Mouse (Mus musculus): ENCODE measurements around the gene Def8. TPM values are rescaled to one million over a fixed set of nuclear protein-coding genes. Genes with fewer than 3 reads are reported as not detected.
A peak's percentile ranks its signal among the peaks of the same experiment; 100 is the strongest.
"Not testable (repeated sequence)": the region's sequence is repeated elsewhere in the genome, so short reads cannot be mapped to it uniquely, and the experiment has no call there.

Def8 gene
- polyA plus RNA-seq, 2 experiments: 8.0 to 10.5 TPM

DNA sequence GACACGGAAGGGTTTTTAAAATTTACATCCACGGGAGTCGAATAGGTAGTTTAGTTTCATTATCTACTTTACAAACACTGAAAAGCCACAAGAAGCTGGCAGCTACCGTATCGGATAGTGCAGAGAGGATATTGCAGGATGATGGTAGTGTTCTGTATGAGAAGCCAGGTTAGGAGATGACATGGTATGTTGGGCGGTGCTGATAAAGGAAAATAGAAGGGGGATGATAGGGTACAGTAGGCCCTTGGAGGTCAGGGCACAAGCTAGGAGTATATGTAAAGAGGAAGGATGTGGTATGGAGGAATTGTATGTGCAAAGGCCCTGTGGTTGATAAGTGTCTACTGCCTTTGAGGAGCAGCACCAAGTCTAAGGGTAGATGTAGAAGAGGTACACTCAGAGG, 31.2 kb downstream of the Def8 start:
- DNase-seq (ENCODE audit: low read depth in 3 of 3, low spot score in 3 of 3): no peak
- 0 out of 2 replicates have a peak, but pooled peaks have one; percentile 8 for ATAC-seq (ENCODE audit: insufficient read depth)
- Histone ChIP-seq H3K27me3 (ENCODE audit: control insufficient read depth, insufficient read depth, low read length) (no peaks in the 10 kb centered on the region), H3K4me1 (replicated peaks; ENCODE audit: control insufficient read depth in 2 of 2, insufficient read depth in 2 of 2, low read length in 1 of 2) (peaks cover 0 to 6% of the 10 kb centered on the region in 2 experiments; a peak in 1 of 4 replicates), H3K9me3 (ENCODE audit: control insufficient read depth, low read length) (no peaks in the 10 kb centered on the region), H3K27ac (no peak overlapping the region), H3K36me3 (replicated peaks; ENCODE audit: control insufficient read depth, insufficient read depth, low read depth) (no peaks in the 10 kb centered on the region; the same call in 1 of the 2 replicates), H3K9ac (replicated peaks) (no peak overlapping the region), H3K4me3 (ENCODE audit: insufficient read depth in 1 of 2, low read depth in 2 of 2, low read length in 2 of 2) (no peak overlapping the region), H3K4me2 (ENCODE audit: low read depth) (no peak overlapping the region)
- WGBS (ENCODE audit: insufficient replicate concordance): 43% methylated on average over 6 of the region's 6 CpGs
- no peak for TF ChIP-seq EP300 (IDR thresholded peaks at IDR 0.05; ENCODE audit: low read depth)
- no peak for TF ChIP-seq CTCF (IDR thresholded peaks at IDR 0.05; ENCODE audit: low read depth)

DNA sequence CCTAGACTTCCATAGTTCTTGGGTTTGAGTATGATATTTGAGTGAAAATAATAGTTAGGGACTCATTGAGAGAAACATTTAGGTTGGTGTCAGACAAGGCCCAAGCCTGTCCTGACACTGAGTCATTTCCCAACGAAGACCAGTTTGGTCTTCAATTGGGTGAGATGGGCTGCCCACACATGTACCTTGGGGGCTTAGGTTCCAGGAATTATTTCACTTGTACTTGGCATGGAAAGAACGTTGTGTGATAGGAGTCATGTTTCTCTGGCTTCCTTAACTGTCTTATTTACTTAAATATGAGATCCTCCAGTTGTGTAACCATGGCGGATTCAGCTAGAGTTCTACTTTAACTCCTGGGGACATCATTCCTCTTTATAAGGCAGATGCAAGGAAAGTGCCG, 40.3 kb downstream of the Def8 start:
- Histone ChIP-seq H3K9me3 (ENCODE audit: control insufficient read depth, low read length) (no peaks in the 10 kb centered on the region), H3K4me1 (replicated peaks; ENCODE audit: control insufficient read depth in 2 of 2, insufficient read depth in 2 of 2, low read length in 1 of 2) (0 out of 4 replicates have a peak, but pooled peaks cover 0 to 3% of the 10 kb centered on the region in 2 experiments), H3K36me3 (replicated peaks; ENCODE audit: control insufficient read depth, insufficient read depth, low read depth) (no peaks in the 10 kb centered on the region), H3K27ac (no peak overlapping the region), H3K4me2 (ENCODE audit: low read depth) (no peak overlapping the region), H3K4me3 (ENCODE audit: insufficient read depth in 1 of 2, low read depth in 2 of 2, low read length in 2 of 2) (no peak overlapping the region), H3K9ac (replicated peaks) (no peak overlapping the region), H3K27me3 (ENCODE audit: control insufficient read depth, insufficient read depth, low read length) (no peaks in the 10 kb centered on the region)
- no peak for TF ChIP-seq CTCF (IDR thresholded peaks at IDR 0.05; ENCODE audit: low read depth)
- TF ChIP-seq EP300 (IDR thresholded peaks at IDR 0.05; ENCODE audit: low read depth): no peak
- ATAC-seq (ENCODE audit: insufficient read depth) (no peak), DNase-seq (ENCODE audit: low read depth in 3 of 3, low spot score in 3 of 3) (no peak)
- WGBS (ENCODE audit: insufficient replicate concordance): 77% methylated on average over 4 of the region's 4 CpGs

DNA sequence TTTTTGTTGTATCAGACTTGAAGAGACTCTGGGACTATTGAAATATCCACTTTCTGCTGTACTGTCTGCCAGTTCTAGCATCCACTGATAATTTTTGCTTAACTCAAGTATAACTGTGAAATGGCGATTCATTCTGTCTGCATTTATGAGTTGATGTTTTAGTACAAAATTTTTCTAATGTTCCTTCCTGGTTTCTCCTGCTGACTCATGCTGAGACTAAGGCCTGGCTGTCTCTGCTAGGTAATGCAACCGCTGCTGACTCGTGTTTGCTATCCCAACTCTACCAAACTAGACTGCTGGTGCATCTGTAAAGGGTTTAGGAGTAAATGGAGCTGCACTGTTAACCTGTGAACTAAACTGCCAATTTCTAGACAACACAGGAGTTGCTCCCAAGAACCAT, 44.1 kb downstream of the Def8 start:
- 45% methylated on average over 3 of the region's 3 CpGs for WGBS (ENCODE audit: insufficient replicate concordance)
- DNase-seq (ENCODE audit: low read depth in 3 of 3, low spot score in 3 of 3) (no peak), ATAC-seq (ENCODE audit: insufficient read depth) (no peak)
- H3K4me3 ChIP-seq (ENCODE audit: insufficient read depth in 1 of 2, low read depth in 2 of 2, low read length in 2 of 2): no peak overlapping the region
- H3K27me3 ChIP-seq (ENCODE audit: control insufficient read depth, insufficient read depth, low read length): no peaks in the 10 kb centered on the region
- no peak overlapping the region for H3K27ac ChIP-seq
- no peak overlapping the region for H3K9ac ChIP-seq (replicated peaks)
- TF ChIP-seq EP300 (IDR thresholded peaks at IDR 0.05; ENCODE audit: low read depth) (no peak), CTCF (IDR thresholded peaks at IDR 0.05; ENCODE audit: low read depth) (no peak)
- no peaks in the 10 kb centered on the region for H3K9me3 ChIP-seq (ENCODE audit: control insufficient read depth, low read length)
- H3K4me2 ChIP-seq (ENCODE audit: low read depth): no peak overlapping the region
- 0 out of 4 replicates have a peak, but pooled peaks cover 0 to 2% of the 10 kb centered on the region in 2 experiments for H3K4me1 ChIP-seq (replicated peaks; ENCODE audit: control insufficient read depth in 2 of 2, insufficient read depth in 2 of 2, low read length in 1 of 2)
- H3K36me3 ChIP-seq (replicated peaks; ENCODE audit: control insufficient read depth, insufficient read depth, low read depth): no peaks in the 10 kb centered on the region

DNA sequence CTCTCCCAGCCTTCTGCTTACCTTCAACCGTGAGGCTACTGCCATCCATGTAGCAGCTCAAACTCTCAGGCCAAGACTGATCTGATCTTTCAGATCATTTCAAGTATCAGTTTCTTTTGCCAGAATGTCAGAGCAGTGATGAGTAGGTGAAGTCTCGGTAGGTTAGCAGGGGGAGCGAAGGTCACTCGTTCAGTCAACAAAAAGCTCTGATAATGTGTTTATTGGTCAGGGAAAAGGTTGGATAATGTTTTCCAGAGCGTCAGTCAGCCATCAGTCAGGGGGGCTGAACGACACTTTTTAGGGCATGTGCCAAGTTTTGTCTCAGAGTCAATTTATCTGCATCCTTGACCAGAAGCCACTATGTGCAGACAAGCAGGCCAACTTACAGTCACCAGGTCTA, 49.7 kb downstream of the Def8 start:
- H3K4me2 ChIP-seq (ENCODE audit: low read depth); H3K27ac ChIP-seq; ATAC-seq (ENCODE audit: insufficient read depth); H3K9me3 ChIP-seq (ENCODE audit: control insufficient read depth, low read length); H3K4me3 ChIP-seq (ENCODE audit: insufficient read depth in 1 of 2, low read depth in 2 of 2, low read length in 2 of 2); H3K27me3 ChIP-seq (ENCODE audit: control insufficient read depth, insufficient read depth, low read length); H3K36me3 ChIP-seq (replicated peaks; ENCODE audit: control insufficient read depth, insufficient read depth, low read depth); DNase-seq (ENCODE audit: low read depth in 3 of 3, low spot score in 3 of 3); H3K9ac ChIP-seq (replicated peaks): not testable (repeated sequence)
- 63% methylated on average over 6 of the region's 6 CpGs for WGBS (ENCODE audit: insufficient replicate concordance)
- peaks cover 7 to 13% of the 10 kb centered on the region in 2 experiments; a peak in 3 of 4 replicates for H3K4me1 ChIP-seq (replicated peaks; ENCODE audit: control insufficient read depth in 2 of 2, insufficient read depth in 2 of 2, low read length in 1 of 2)

DNA sequence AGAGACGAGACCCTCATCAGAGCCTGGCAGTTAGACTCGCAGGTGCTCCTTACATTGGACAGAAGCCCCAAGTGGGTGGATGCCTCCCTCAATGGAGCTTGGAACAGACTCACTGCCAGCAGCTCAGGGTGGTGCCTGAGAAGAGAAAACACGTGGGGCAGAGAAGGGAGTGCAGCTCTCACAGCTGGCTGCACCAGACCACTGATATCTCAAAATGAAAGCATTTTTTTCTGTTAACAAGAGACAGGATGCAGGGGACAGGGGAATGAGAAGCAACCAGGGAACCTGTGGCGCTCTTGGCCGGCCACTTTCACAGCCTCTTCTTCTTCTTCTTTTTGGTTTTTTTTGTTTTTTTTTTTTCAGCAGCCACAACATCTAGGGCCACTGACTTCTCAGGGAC, 51.2 kb downstream of the Def8 start:
- not testable (repeated sequence) for H3K9ac ChIP-seq (replicated peaks); ATAC-seq (ENCODE audit: insufficient read depth)

More for the DNA sequence above, 51.2 kb downstream of the Def8 start:
- H3K27me3 ChIP-seq (ENCODE audit: control insufficient read depth, insufficient read depth, low read length); H3K36me3 ChIP-seq (replicated peaks; ENCODE audit: control insufficient read depth, insufficient read depth, low read depth); DNase-seq (ENCODE audit: low read depth in 3 of 3, low spot score in 3 of 3); H3K27ac ChIP-seq; H3K9me3 ChIP-seq (ENCODE audit: control insufficient read depth, low read length); H3K4me2 ChIP-seq (ENCODE audit: low read depth); H3K4me3 ChIP-seq (ENCODE audit: insufficient read depth in 1 of 2, low read depth in 2 of 2, low read length in 2 of 2): not testable (repeated sequence)
- 33% methylated on average over 5 of the region's 5 CpGs for WGBS (ENCODE audit: insufficient replicate concordance)
- H3K4me1 ChIP-seq (replicated peaks; ENCODE audit: control insufficient read depth in 2 of 2, insufficient read depth in 2 of 2, low read length in 1 of 2): peaks cover 15 to 21% of the 10 kb centered on the region in 2 experiments

Data from liver, embryonic 14.5 days (tissue).